Comparison of ENCODE assay signal across 16 mouse cellular contexts in the genomic region with DNA sequence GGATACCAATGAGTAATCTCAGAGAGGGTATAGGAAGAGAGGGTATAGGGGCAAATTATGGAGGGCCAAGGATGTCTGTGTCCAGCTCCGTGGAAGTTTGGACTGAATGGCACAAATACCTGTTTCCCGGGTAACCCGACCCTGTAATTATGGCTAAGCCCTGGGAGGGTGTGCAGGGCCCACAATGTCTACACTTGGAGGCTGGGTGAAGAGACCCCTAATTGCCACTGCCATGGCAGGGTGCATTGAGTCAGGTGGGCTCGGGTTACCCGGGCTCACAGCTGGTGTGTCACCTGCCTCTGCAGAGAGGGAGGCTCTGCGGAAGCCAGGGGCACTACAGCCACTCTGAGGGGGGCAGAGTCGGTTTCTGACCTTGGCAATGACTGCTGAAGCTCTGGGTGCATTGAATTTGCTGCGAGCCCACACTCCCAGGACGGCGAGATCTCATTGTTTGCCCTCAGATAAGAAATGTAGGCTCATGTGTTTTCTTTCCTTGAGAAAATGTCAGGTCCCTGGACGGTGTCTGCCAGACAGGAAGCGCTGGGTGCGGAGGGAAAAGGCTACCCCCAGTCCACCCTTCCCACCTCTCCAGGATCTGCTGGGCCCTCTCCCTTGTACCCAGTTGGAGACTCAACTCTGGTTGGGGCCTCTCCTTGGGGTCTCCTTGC.
DNase-seq lines count a peak whose midpoint lies in the region; ATAC-seq and TF ChIP-seq lines count a peak whose summit lies in the region.
"Had no signal": no experiment of that assay in that cellular context is flagged by ENCODE, and none has a peak within 500 bp of the region (broad histone marks: within the 10 kb centered on the region; RNA-seq: fewer than 3 reads in every experiment).

No protein-coding gene starts in this region.

- H3K4me2 ChIP-seq in lung, embryonic 14.5 days = no peak overlapping the region
- H3K4me2 ChIP-seq in embryonic facial prominence, embryonic 14.5 days (ENCODE audit: low read depth, low read length) = no peak overlapping the region
- H3K4me2 ChIP-seq in stomach, embryonic 16.5 days (ENCODE audit: low read depth, low read length) = no peak overlapping the region
- H3K4me2 ChIP-seq: hindbrain, embryonic 12.5 days had no signal

- WGBS in lung, embryonic 14.5 days = 49% methylated on average over 13 of the region's 13 CpGs
- WGBS in embryonic facial prominence, embryonic 14.5 days = 50% methylated on average over 13 of the region's 13 CpGs
- 50% methylated on average over 13 of the region's 13 CpGs for WGBS in stomach, embryonic 16.5 days

- H3K9me3 ChIP-seq in lung, embryonic 14.5 days (ENCODE audit: low read depth, low read length) = no peaks in the 10 kb centered on the region
- H3K9me3 ChIP-seq in embryonic facial prominence, embryonic 14.5 days (ENCODE audit: control insufficient read depth, low read length) = no peaks in the 10 kb centered on the region
- no peaks in the 10 kb centered on the region for H3K9me3 ChIP-seq in stomach, embryonic 16.5 days (replicated peaks; ENCODE audit: control insufficient read depth, low read length)
- H3K9me3 ChIP-seq: hindbrain, embryonic 12.5 days had no signal

- H3K27me3 ChIP-seq in lung, embryonic 14.5 days (ENCODE audit: insufficient read depth, low read length) = no peaks in the 10 kb centered on the region
- H3K27me3 ChIP-seq in embryonic facial prominence, embryonic 14.5 days (replicated peaks; ENCODE audit: control insufficient read depth, insufficient read depth, low read length) = peaks cover 14% of the 10 kb centered on the region
- H3K27me3 ChIP-seq in stomach, embryonic 16.5 days (ENCODE audit: control insufficient read depth, insufficient read depth, low read length) = no peaks in the 10 kb centered on the region
- H3K27me3 ChIP-seq: CH12.LX had no signal

- no peak overlapping the region for H3K4me3 ChIP-seq in gastrocnemius, adult 2 months
- H3K4me3 ChIP-seq in lung, embryonic 14.5 days (ENCODE audit: low read depth, low read length) = no peak overlapping the region
- H3K4me3 ChIP-seq in embryonic facial prominence, embryonic 14.5 days (ENCODE audit: low read depth, low read length) = no peak overlapping the region
- H3K4me3 ChIP-seq in stomach, embryonic 16.5 days (replicated peaks; ENCODE audit: low read length) = no peak overlapping the region
- H3K4me3 ChIP-seq: hindbrain, embryonic 12.5 days had no signal

- H3K4me1 ChIP-seq in lung, embryonic 14.5 days (ENCODE audit: insufficient read depth) = peaks cover 6% of the 10 kb centered on the region; the same call in 1 of the 2 replicates
- H3K4me1 ChIP-seq in embryonic facial prominence, embryonic 14.5 days (ENCODE audit: control insufficient read depth, insufficient read depth, low read length) = peaks cover 14% of the 10 kb centered on the region
- 0 out of 2 replicates have a peak, but pooled peaks cover 8% of the 10 kb centered on the region for H3K4me1 ChIP-seq in stomach, embryonic 16.5 days (ENCODE audit: control insufficient read depth, insufficient read depth, low read length)

- DNase-seq in gastrocnemius, adult 2 months = no peak
- DNase-seq in gastrocnemius, postnatal 4 days (ENCODE audit: low spot score in 2 of 2) = no peak
- peak; percentile 27 for DNase-seq in lung, embryonic 14.5 days
- DNase-seq in lung, postnatal 4 days = no peak
- peak; percentile 47 for DNase-seq in embryonic facial prominence, embryonic 14.5 days (ENCODE audit: low spot score)
- DNase-seq in kidney, postnatal 4 days = no peak
- DNase-seq: cerebellum, adult 11-12 months; cerebellum, postnatal 25 days; gastrocnemius, postnatal 14 days; kidney, adult 18-20 months; kidney, postnatal 14 days; thymus, postnatal 36 days had no signal

- no peak for ATAC-seq in lung, embryonic 14.5 days (ENCODE audit: insufficient read depth)
- peak; percentile 86 for ATAC-seq in embryonic facial prominence, embryonic 14.5 days (ENCODE audit: low read depth)
- peak; percentile 61; the same call in 1 of the 2 replicates for ATAC-seq in stomach, embryonic 16.5 days (ENCODE audit: insufficient read depth, low FRiP score)
- ATAC-seq: midbrain, embryonic 16.5 days had no signal

- intact Hi-C loops in gastrocnemius, adult 2 months (cut with DNase I) = no loop called here

- peak overlapping the region; percentile 20; the same call in 1 of the 2 replicates for H3K27ac ChIP-seq in gastrocnemius, adult 2 months
- H3K27ac ChIP-seq in lung, embryonic 14.5 days (ENCODE audit: low read depth) = peak overlapping the region; percentile 51
- no peak overlapping the region for H3K27ac ChIP-seq in embryonic facial prominence, embryonic 14.5 days (replicated peaks; ENCODE audit: low read depth, low read length)
- H3K27ac ChIP-seq in stomach, embryonic 16.5 days (ENCODE audit: low read length) = peak overlapping the region; percentile 73
- H3K27ac ChIP-seq: hindbrain, embryonic 12.5 days had no signal

- no peak overlapping the region for H3K9ac ChIP-seq in lung, embryonic 14.5 days
- H3K9ac ChIP-seq in embryonic facial prominence, embryonic 14.5 days (ENCODE audit: low read depth, low read length) = no peak overlapping the region
- H3K9ac ChIP-seq in stomach, embryonic 16.5 days (ENCODE audit: low read length) = 0 out of 2 replicates have a peak overlapping the region, but pooled peaks have one; percentile 28
- H3K9ac ChIP-seq: hindbrain, embryonic 12.5 days had no signal

- no peak for TF ChIP-seq CTCF in gastrocnemius, adult 2 months (IDR thresholded peaks at IDR 0.05)
- no peak for TF ChIP-seq CTCF in lung, embryonic 14.5 days (IDR thresholded peaks at IDR 0.05; ENCODE audit: low read depth)

- H3K36me3 ChIP-seq in lung, embryonic 14.5 days (ENCODE audit: insufficient read depth) = no peaks in the 10 kb centered on the region
- no peaks in the 10 kb centered on the region for H3K36me3 ChIP-seq in embryonic facial prominence, embryonic 14.5 days (ENCODE audit: control insufficient read depth, insufficient read depth, low read length)
- no peaks in the 10 kb centered on the region for H3K36me3 ChIP-seq in stomach, embryonic 16.5 days (ENCODE audit: control insufficient read depth, insufficient read depth, low read length)
- H3K36me3 ChIP-seq: hindbrain, embryonic 12.5 days had no signal

Comparison
In these comparisons a context has a peak if more than half of its experiments do, and no peak if none do; other contexts are left out.
1. DNase-seq: peak in lung, embryonic 14.5 days (single experiment) and embryonic facial prominence, embryonic 14.5 days (single experiment); none in gastrocnemius, adult 2 months (single experiment), gastrocnemius, postnatal 4 days (0 of 2), lung, postnatal 4 days (0 of 2) and kidney, postnatal 4 days (0 of 2).